Mouse (Mus musculus): Measurements from ENCODE around the gene Vldlr. TPM values are rescaled to one million over a fixed set of nuclear protein-coding genes. Genes with fewer than 3 reads are reported as not detected.

The Vldlr gene
- under 1 TPM; 0.13 to 0.18 TPM for total RNA-seq (2023)

DNA sequence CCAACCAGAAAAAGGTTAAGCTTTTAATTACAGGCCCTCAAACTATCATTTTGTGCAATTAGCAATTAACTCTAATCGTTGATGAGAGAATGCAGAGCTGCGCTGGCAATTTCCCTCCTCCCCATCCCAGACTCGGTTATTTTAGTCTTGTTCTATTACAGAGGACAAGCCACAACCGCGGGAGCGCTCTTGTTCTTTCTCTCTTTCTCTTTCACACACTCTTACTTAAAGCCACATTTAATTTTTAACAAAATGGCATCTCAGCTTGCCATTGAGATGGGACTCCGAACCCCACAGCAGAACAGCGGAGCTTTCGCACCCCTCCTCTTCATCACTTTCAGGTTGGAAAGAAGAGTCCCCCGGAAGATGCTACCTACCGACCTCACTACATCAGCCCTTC is at the start of gene Vldlr:
Vldlr (plus strand) TSS at position 167 of the 400 bp plus-strand sequence.

Other genes starting within 250 kb of the Vldlr start
- gene Kcnv2, start 106.1 kb downstream of the Vldlr start, total RNA-seq (2023) = not detected
- gene Pum3, start 213.3 kb downstream of the Vldlr start, total RNA-seq (2023) = 10 to 100 TPM; 35.8 to 40.8 TPM

All from neutrophil, adult 83 days (primary cell).